Mouse (Mus musculus): ENCODE results near the gene Mllt3. TPM values are rescaled to one million over a fixed set of nuclear protein-coding genes. Genes with fewer than 3 reads are reported as not detected.
A peak's percentile ranks its signal among the peaks of the same experiment; 100 is the strongest.

Mllt3 gene
- polyA plus RNA-seq (2012; rRNA removed): 4.2 and 5.1 TPM in 2 replicates

GRCm38 (mm10) chr4:88033216-88033653 lies at the start of gene Mllt3:
Gene Mllt3 (minus strand): TSS chr4:88033364.
- H3K27ac ChIP-seq (ENCODE audit: insufficient read depth, low read depth, low read length): peak within 1 kb of the TSS; percentile 57

GRCm38 (mm10) chr4:88082381-88082780 lies 49.2 kb upstream of the Mllt3 start:
- H3K4me3 ChIP-seq (ENCODE audit: low read depth, low read length): no peak overlapping the region

More at GRCm38 (mm10) chr4:88033216-88033653, at the start of gene Mllt3:
- Histone ChIP-seq H3K4me3 (ENCODE audit: low read depth, low read length) (peak within 1 kb of the TSS; percentile 91), H3K4me1 (ENCODE audit: control insufficient read depth, insufficient read depth, insufficient read length, low read length) (peaks cover 4% of the 10 kb centered on the region), H3K27me3 (ENCODE audit: control insufficient read depth, insufficient read depth, low read length) (no peaks in the 10 kb centered on the region), H3K36me3 (ENCODE audit: control insufficient read depth, insufficient read depth, low read length) (no peaks in the 10 kb centered on the region)
- TF ChIP-seq CTCF (IDR thresholded peaks at IDR 0.05; ENCODE audit: extremely low read depth, insufficient read length, insufficient replicate concordance, low read depth, low read length) (no peak), POLR2A (IDR thresholded peaks at IDR 0.05; ENCODE audit: low read depth, low read length) (peak; percentile 51; the same call in 1 of the 2 replicates)
- WGBS: under 1% methylated on average over 37 of the region's 37 CpGs

DNA sequence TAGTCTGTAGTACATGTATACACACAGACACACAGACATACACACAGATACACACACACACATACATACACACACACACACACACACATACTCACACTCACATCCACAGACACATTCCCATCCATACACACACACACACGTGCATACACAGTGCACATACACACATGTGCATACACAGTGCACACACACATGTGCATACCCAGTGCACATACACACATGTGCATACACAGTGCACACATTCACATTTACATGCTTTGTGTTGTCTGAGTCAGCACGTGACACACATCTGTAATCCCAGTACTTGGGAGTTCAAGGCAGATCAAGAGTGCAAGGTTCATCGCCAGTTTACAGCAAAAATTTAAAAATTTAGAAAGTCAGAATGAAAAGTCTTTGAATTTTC lies 48.7 kb upstream of the Mllt3 start:
- no peak for TF ChIP-seq POLR2A (IDR thresholded peaks at IDR 0.05; ENCODE audit: low read depth, low read length)
- no peak for TF ChIP-seq CTCF (IDR thresholded peaks at IDR 0.05; ENCODE audit: extremely low read depth, insufficient read length, insufficient replicate concordance, low read depth, low read length)
- no peak overlapping the region for H3K4me3 ChIP-seq (ENCODE audit: low read depth, low read length)
- no peak overlapping the region for H3K27ac ChIP-seq (ENCODE audit: insufficient read depth, low read depth, low read length)
- WGBS: 92% methylated on average over 3 of the region's 3 CpGs
- no peaks in the 10 kb centered on the region for H3K27me3 ChIP-seq (ENCODE audit: control insufficient read depth, insufficient read depth, low read length)
- H3K36me3 ChIP-seq (ENCODE audit: control insufficient read depth, insufficient read depth, low read length): no peaks in the 10 kb centered on the region
- 0 out of 2 replicates have a peak, but pooled peaks cover 2% of the 10 kb centered on the region for H3K4me1 ChIP-seq (ENCODE audit: control insufficient read depth, insufficient read depth, insufficient read length, low read length)

More at GRCm38 (mm10) chr4:88082381-88082780, 49.2 kb upstream of the Mllt3 start:
- TF ChIP-seq POLR2A (IDR thresholded peaks at IDR 0.05; ENCODE audit: low read depth, low read length) (no peak), CTCF (IDR thresholded peaks at IDR 0.05; ENCODE audit: extremely low read depth, insufficient read length, insufficient replicate concordance, low read depth, low read length) (no peak)
- 0 out of 2 replicates have a peak, but pooled peaks cover 2% of the 10 kb centered on the region for H3K4me1 ChIP-seq (ENCODE audit: control insufficient read depth, insufficient read depth, insufficient read length, low read length)
- 17% methylated on average over 4 of the region's 4 CpGs for WGBS
- no peaks in the 10 kb centered on the region for H3K27me3 ChIP-seq (ENCODE audit: control insufficient read depth, insufficient read depth, low read length)
- H3K36me3 ChIP-seq (ENCODE audit: control insufficient read depth, insufficient read depth, low read length): no peaks in the 10 kb centered on the region
- H3K27ac ChIP-seq (ENCODE audit: insufficient read depth, low read depth, low read length): no peak overlapping the region

GRCm38 (mm10) chr4:88081417-88081816 lies 48.3 kb upstream of the Mllt3 start:
- H3K36me3 ChIP-seq (ENCODE audit: control insufficient read depth, insufficient read depth, low read length): no peaks in the 10 kb centered on the region
- 0 out of 2 replicates have a peak, but pooled peaks cover 2% of the 10 kb centered on the region for H3K4me1 ChIP-seq (ENCODE audit: control insufficient read depth, insufficient read depth, insufficient read length, low read length)
- no peaks in the 10 kb centered on the region for H3K27me3 ChIP-seq (ENCODE audit: control insufficient read depth, insufficient read depth, low read length)
- no peak overlapping the region for H3K4me3 ChIP-seq (ENCODE audit: low read depth, low read length)
- WGBS: 55% methylated on average over 5 of the region's 5 CpGs
- TF ChIP-seq CTCF (IDR thresholded peaks at IDR 0.05; ENCODE audit: extremely low read depth, insufficient read length, insufficient replicate concordance, low read depth, low read length) (no peak), POLR2A (IDR thresholded peaks at IDR 0.05; ENCODE audit: low read depth, low read length) (no peak)
- H3K27ac ChIP-seq (ENCODE audit: insufficient read depth, low read depth, low read length): no peak overlapping the region

- Histone ChIP-seq H3K27me3 (ENCODE audit: control insufficient read depth, insufficient read depth, low read length) (no peaks in the 10 kb centered on the region), H3K27ac (ENCODE audit: insufficient read depth, low read depth, low read length) (no peak overlapping the region), H3K4me1 (ENCODE audit: control insufficient read depth, insufficient read depth, insufficient read length, low read length) (0 out of 2 replicates have a peak, but pooled peaks cover 2% of the 10 kb centered on the region), H3K4me3 (ENCODE audit: low read depth, low read length) (no peak overlapping the region), H3K36me3 (ENCODE audit: control insufficient read depth, insufficient read depth, low read length) (no peaks in the 10 kb centered on the region)
- TF ChIP-seq CTCF (IDR thresholded peaks at IDR 0.05; ENCODE audit: extremely low read depth, insufficient read length, insufficient replicate concordance, low read depth, low read length): no peak
- no peak for TF ChIP-seq POLR2A (IDR thresholded peaks at IDR 0.05; ENCODE audit: low read depth, low read length)
- WGBS: 51% methylated on average over 3 of the region's 3 CpGs
Measured at GRCm38 (mm10) chr4:88078983-88079382, 45.8 kb upstream of the Mllt3 start.

DNA sequence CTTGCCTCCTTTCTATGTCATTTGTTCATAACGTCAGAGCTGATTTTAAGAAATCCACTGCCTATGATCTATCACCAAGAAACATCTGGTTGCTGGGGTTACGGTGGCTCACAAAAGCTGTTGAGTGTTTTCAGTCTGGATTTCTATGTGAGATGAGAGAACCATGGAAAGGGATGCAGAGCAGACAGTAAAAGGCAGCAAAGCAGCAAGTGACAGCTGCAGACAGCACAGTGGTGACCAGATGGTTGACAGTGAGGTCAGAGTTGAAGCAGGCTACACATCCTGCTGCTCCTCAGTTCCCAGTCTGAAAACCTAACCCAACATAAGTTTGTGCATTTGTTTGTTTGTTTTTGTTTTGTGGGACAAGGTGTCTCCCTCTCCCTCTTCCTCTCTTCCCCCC lies 42.2 kb upstream of the Mllt3 start:
- H3K27ac ChIP-seq (ENCODE audit: insufficient read depth, low read depth, low read length): no peak overlapping the region
- TF ChIP-seq POLR2A (IDR thresholded peaks at IDR 0.05; ENCODE audit: low read depth, low read length): no peak
- TF ChIP-seq CTCF (IDR thresholded peaks at IDR 0.05; ENCODE audit: extremely low read depth, insufficient read length, insufficient replicate concordance, low read depth, low read length): no peak
- H3K4me1 ChIP-seq (ENCODE audit: control insufficient read depth, insufficient read depth, insufficient read length, low read length): 0 out of 2 replicates have a peak, but pooled peaks cover 2% of the 10 kb centered on the region
- H3K36me3 ChIP-seq (ENCODE audit: control insufficient read depth, insufficient read depth, low read length): no peaks in the 10 kb centered on the region
- no peak overlapping the region for H3K4me3 ChIP-seq (ENCODE audit: low read depth, low read length)
- WGBS: 69% methylated on average over 2 of the region's 2 CpGs
- no peaks in the 10 kb centered on the region for H3K27me3 ChIP-seq (ENCODE audit: control insufficient read depth, insufficient read depth, low read length)

- 51% methylated on average over 8 of the region's 8 CpGs for WGBS
- H3K27ac ChIP-seq (ENCODE audit: insufficient read depth, low read depth, low read length): no peak overlapping the region
- H3K4me1 ChIP-seq (ENCODE audit: control insufficient read depth, insufficient read depth, insufficient read length, low read length): no peaks in the 10 kb centered on the region
Measured at GRCm38 (mm10) chr4:88046280-88046679, 13.1 kb upstream of the Mllt3 start.

More at GRCm38 (mm10) chr4:88046280-88046679, 13.1 kb upstream of the Mllt3 start:
- Histone ChIP-seq H3K27me3 (ENCODE audit: control insufficient read depth, insufficient read depth, low read length) (no peaks in the 10 kb centered on the region), H3K4me3 (ENCODE audit: low read depth, low read length) (no peak overlapping the region), H3K36me3 (ENCODE audit: control insufficient read depth, insufficient read depth, low read length) (no peaks in the 10 kb centered on the region)
- no peak for TF ChIP-seq POLR2A (IDR thresholded peaks at IDR 0.05; ENCODE audit: low read depth, low read length)
- no peak for TF ChIP-seq CTCF (IDR thresholded peaks at IDR 0.05; ENCODE audit: extremely low read depth, insufficient read length, insufficient replicate concordance, low read depth, low read length)
